Mouse (Mus musculus): ENCODE measurements around the gene Nfkbid. TPM values are rescaled to one million over a fixed set of nuclear protein-coding genes. Genes with fewer than 3 reads are reported as not detected.

Gene Nfkbid
- polyA plus RNA-seq, 1 experiment from 2014 or later: 2.0 TPM

GRCm38 (mm10) chr7:30439734-30440133 lies 18.2 kb downstream of the Nfkbid start:
- Histone ChIP-seq H3K9me3 (ENCODE audit: low read length) (no peaks in the 10 kb centered on the region), H3K4me3 (ENCODE audit: low read length) (no peak overlapping the region), H3K36me3 (ENCODE audit: insufficient read depth, low read length) (no peaks in the 10 kb centered on the region), H3K4me1 (ENCODE audit: insufficient read depth, low read length) (peaks cover 18% of the 10 kb centered on the region), H3K4me2 (replicated peaks; ENCODE audit: low read depth, low read length) (no peak overlapping the region), H3K27me3 (ENCODE audit: insufficient read depth, low read length) (peaks cover 15% of the 10 kb centered on the region), H3K9ac (replicated peaks; ENCODE audit: low read length) (no peak overlapping the region), H3K27ac (ENCODE audit: low read length) (no peak overlapping the region)
- 79% methylated on average over 13 of the region's 13 CpGs for WGBS
- ATAC-seq (ENCODE audit: low FRiP score, low TSS enrichment): no peak

GRCm38 (mm10) chr7:30440697-30441096 lies 19.2 kb downstream of the Nfkbid start:
- Histone ChIP-seq H3K36me3 (ENCODE audit: insufficient read depth, low read length) (no peaks in the 10 kb centered on the region), H3K27me3 (ENCODE audit: insufficient read depth, low read length) (peaks cover 15% of the 10 kb centered on the region), H3K27ac (ENCODE audit: low read length) (no peak overlapping the region), H3K4me2 (replicated peaks; ENCODE audit: low read depth, low read length) (no peak overlapping the region), H3K9ac (replicated peaks; ENCODE audit: low read length) (no peak overlapping the region), H3K4me3 (ENCODE audit: low read length) (no peak overlapping the region), H3K9me3 (ENCODE audit: low read length) (no peaks in the 10 kb centered on the region), H3K4me1 (ENCODE audit: insufficient read depth, low read length) (peaks cover 22% of the 10 kb centered on the region)
- ATAC-seq (ENCODE audit: low FRiP score, low TSS enrichment): no peak
- WGBS: 29% methylated on average over 3 of the region's 5 CpGs

DNA sequence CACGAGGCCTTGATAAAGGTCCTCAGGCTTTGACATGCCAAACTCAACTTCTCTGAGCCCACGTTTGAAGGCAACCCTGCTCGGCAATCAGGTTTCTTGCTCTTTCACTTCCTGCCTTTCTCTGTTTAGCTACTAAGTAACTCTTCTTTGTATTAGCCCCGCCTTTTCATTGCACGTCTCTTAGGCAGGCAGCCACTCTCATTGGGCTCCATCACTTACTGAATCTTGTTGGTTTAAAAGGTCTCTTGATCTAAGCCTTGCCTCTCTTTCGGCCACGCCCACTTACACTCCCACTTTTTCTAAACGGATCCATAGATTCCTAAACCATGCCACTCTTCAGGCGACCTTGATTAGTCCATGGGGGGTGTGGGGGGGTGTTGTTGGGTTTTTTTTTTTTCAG lies 22.2 kb downstream of the Nfkbid start:
- peaks cover 22% of the 10 kb centered on the region for H3K4me1 ChIP-seq (ENCODE audit: insufficient read depth, low read length)
- H3K36me3 ChIP-seq (ENCODE audit: insufficient read depth, low read length): no peaks in the 10 kb centered on the region
- ATAC-seq (ENCODE audit: low FRiP score, low TSS enrichment): no peak
- no peak overlapping the region for H3K9ac ChIP-seq (replicated peaks; ENCODE audit: low read length)
- peak overlapping the region; percentile 88 for H3K4me2 ChIP-seq (replicated peaks; ENCODE audit: low read depth, low read length)
- no peaks in the 10 kb centered on the region; the same call in 1 of the 2 replicates for H3K9me3 ChIP-seq (ENCODE audit: low read length)
- peak overlapping the region; percentile 66; the same call in 1 of the 2 replicates for H3K4me3 ChIP-seq (ENCODE audit: low read length)
- 22% methylated on average over 9 of the region's 9 CpGs for WGBS
- H3K27me3 ChIP-seq (ENCODE audit: insufficient read depth, low read length): peaks cover 9% of the 10 kb centered on the region; the same call in 1 of the 2 replicates
- H3K27ac ChIP-seq (ENCODE audit: low read length): no peak overlapping the region

- H3K4me2 ChIP-seq (replicated peaks; ENCODE audit: low read depth, low read length): peak overlapping the region; percentile 88
- no peaks in the 10 kb centered on the region for H3K36me3 ChIP-seq (ENCODE audit: insufficient read depth, low read length)
- peak overlapping the region; percentile 65 for H3K9ac ChIP-seq (replicated peaks; ENCODE audit: low read length)
- peaks cover 9% of the 10 kb centered on the region; the same call in 1 of the 2 replicates for H3K27me3 ChIP-seq (ENCODE audit: insufficient read depth, low read length)
- H3K27ac ChIP-seq (ENCODE audit: low read length): no peak overlapping the region
- ATAC-seq (ENCODE audit: low FRiP score, low TSS enrichment): peak; percentile 39; the same call in 1 of the 2 replicates
- H3K9me3 ChIP-seq (ENCODE audit: low read length): no peaks in the 10 kb centered on the region; the same call in 1 of the 2 replicates
- peaks cover 22% of the 10 kb centered on the region for H3K4me1 ChIP-seq (ENCODE audit: insufficient read depth, low read length)
- peak overlapping the region; percentile 66 for H3K4me3 ChIP-seq (ENCODE audit: low read length)
- WGBS: under 1% methylated on average over 37 of the region's 38 CpGs
Observed at GRCm38 (mm10) chr7:30444154-30444970, 22.8 kb downstream of the Nfkbid start.

DNA sequence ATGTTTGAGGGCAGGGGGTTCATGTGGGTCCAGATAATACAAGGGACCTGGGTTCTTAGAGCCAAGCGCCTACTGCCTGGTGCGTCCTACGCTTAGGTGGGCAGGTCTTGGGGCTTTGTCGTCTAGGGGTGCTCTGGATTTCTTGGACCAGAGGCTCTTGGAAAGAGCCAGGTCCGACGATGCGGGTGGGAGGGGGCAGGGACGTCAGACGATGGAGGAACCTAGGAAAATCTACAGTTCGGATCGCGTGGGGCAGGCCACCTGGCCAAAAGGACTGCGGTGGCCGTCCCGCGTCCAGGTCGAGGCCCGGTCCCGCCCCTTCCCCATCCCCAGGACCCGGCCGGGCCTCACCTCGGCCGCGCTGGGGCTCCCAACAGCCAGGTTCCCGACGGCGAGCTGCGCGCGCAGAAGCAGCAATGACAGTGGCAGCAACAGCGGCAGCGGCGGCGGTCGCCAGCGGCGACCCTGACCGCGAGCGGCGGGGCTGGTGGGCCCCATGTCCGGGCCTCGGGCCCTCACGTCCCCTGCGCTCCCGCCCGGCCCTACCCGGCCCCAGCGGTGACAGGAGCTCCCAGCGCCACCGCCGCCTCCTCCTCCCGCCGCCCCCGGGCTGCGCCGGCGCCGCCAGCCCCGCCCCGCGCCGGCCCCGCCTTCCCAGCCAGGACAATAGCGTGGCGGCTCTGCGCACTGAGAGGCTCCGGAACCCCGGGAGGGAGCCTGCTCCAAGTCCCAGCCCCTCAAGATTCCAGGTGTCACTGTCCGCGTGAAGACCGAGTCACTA lies 23.6 kb downstream of the Nfkbid start, which contains the start of gene Aplp1:
Aplp1 (minus strand) TSS at position 565 of the 781 bp plus-strand sequence.
- H3K4me3 ChIP-seq (ENCODE audit: low read length): peak within 1 kb of the TSS; percentile 66
- H3K9ac ChIP-seq (replicated peaks; ENCODE audit: low read length): peak within 1 kb of the TSS; percentile 65
- H3K36me3 ChIP-seq (ENCODE audit: insufficient read depth, low read length): no peaks in the 10 kb centered on the region
- H3K27ac ChIP-seq (ENCODE audit: low read length): no peak within 1 kb of the TSS
- no peaks in the 10 kb centered on the region; the same call in 1 of the 2 replicates for H3K9me3 ChIP-seq (ENCODE audit: low read length)
- peaks cover 9% of the 10 kb centered on the region; the same call in 1 of the 2 replicates for H3K27me3 ChIP-seq (ENCODE audit: insufficient read depth, low read length)
- H3K4me1 ChIP-seq (ENCODE audit: insufficient read depth, low read length): peaks cover 22% of the 10 kb centered on the region
- WGBS: under 1% methylated on average over 57 of the region's 72 CpGs
- peak; percentile 77 for ATAC-seq (ENCODE audit: low FRiP score, low TSS enrichment)
- peak within 1 kb of the TSS; percentile 88 for H3K4me2 ChIP-seq (replicated peaks; ENCODE audit: low read depth, low read length)

DNA sequence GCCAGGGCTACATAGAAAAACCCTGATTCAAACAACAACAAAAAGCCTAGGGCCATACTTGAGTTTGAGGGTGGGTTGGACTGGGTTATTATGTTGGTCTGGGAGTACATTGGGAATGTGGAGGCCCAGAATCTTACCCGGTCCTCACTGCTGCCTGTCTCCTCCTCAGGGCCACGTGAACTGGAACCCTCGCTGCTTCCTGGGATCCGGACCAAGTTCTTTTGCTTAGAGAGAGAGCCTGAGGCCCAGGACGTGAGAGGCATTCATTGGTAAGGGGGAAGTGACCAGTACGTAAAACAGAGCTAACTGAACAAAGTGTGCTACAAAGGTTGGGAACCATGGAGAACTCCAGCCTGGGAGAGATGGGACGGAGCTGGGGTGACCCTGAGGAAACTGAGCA lies 28.7 kb downstream of the Nfkbid start:
- Histone ChIP-seq H3K9me3 (ENCODE audit: low read length) (no peaks in the 10 kb centered on the region; the same call in 1 of the 2 replicates), H3K27me3 (ENCODE audit: insufficient read depth, low read length) (peaks cover 42% of the 10 kb centered on the region), H3K36me3 (ENCODE audit: insufficient read depth, low read length) (no peaks in the 10 kb centered on the region), H3K4me3 (ENCODE audit: low read length) (no peak overlapping the region), H3K4me1 (ENCODE audit: insufficient read depth, low read length) (peaks cover 13% of the 10 kb centered on the region; the same call in 1 of the 2 replicates), H3K27ac (ENCODE audit: low read length) (no peak overlapping the region), H3K4me2 (replicated peaks; ENCODE audit: low read depth, low read length) (no peak overlapping the region), H3K9ac (replicated peaks; ENCODE audit: low read length) (no peak overlapping the region)
- ATAC-seq (ENCODE audit: low FRiP score, low TSS enrichment): no peak
- 71% methylated on average over 7 of the region's 7 CpGs for WGBS

- 15% methylated on average over 25 of the region's 25 CpGs for WGBS
- Histone ChIP-seq H3K27me3 (ENCODE audit: insufficient read depth, low read length) (peaks cover 63% of the 10 kb centered on the region), H3K4me2 (replicated peaks; ENCODE audit: low read depth, low read length) (peak overlapping the region; percentile 44)
Observed at GRCm38 (mm10) chr7:30453327-30453726, 31.8 kb downstream of the Nfkbid start.

GRCm38 (mm10) chr7:30453766-30454165 lies 32.2 kb downstream of the Nfkbid start:
- peak; percentile 55; the same call in 1 of the 2 replicates for ATAC-seq (ENCODE audit: low FRiP score, low TSS enrichment)
- Histone ChIP-seq H3K9me3 (ENCODE audit: low read length) (no peaks in the 10 kb centered on the region), H3K4me2 (replicated peaks; ENCODE audit: low read depth, low read length) (peak overlapping the region; percentile 44), H3K4me1 (ENCODE audit: insufficient read depth, low read length) (peaks cover 17% of the 10 kb centered on the region; the same call in 1 of the 2 replicates), H3K9ac (replicated peaks; ENCODE audit: low read length) (no peak overlapping the region), H3K27me3 (ENCODE audit: insufficient read depth, low read length) (peaks cover 68% of the 10 kb centered on the region), H3K27ac (ENCODE audit: low read length) (no peak overlapping the region), H3K4me3 (ENCODE audit: low read length) (peak overlapping the region; percentile 24; the same call in 1 of the 2 replicates), H3K36me3 (ENCODE audit: insufficient read depth, low read length) (no peaks in the 10 kb centered on the region)
- 2% methylated on average over 25 of the region's 25 CpGs for WGBS

More at GRCm38 (mm10) chr7:30453327-30453726, 31.8 kb downstream of the Nfkbid start:
- Histone ChIP-seq H3K27ac (ENCODE audit: low read length) (no peak overlapping the region), H3K9me3 (ENCODE audit: low read length) (no peaks in the 10 kb centered on the region), H3K4me3 (ENCODE audit: low read length) (no peak overlapping the region), H3K4me1 (ENCODE audit: insufficient read depth, low read length) (peaks cover 17% of the 10 kb centered on the region; the same call in 1 of the 2 replicates), H3K9ac (replicated peaks; ENCODE audit: low read length) (no peak overlapping the region), H3K36me3 (ENCODE audit: insufficient read depth, low read length) (no peaks in the 10 kb centered on the region)
- ATAC-seq (ENCODE audit: low FRiP score, low TSS enrichment): no peak

- Histone ChIP-seq H3K36me3 (ENCODE audit: insufficient read depth, low read length) (no peaks in the 10 kb centered on the region), H3K27ac (ENCODE audit: low read length) (no peak overlapping the region), H3K9ac (replicated peaks; ENCODE audit: low read length) (no peak overlapping the region), H3K4me3 (ENCODE audit: low read length) (peak overlapping the region; percentile 24; the same call in 1 of the 2 replicates), H3K9me3 (ENCODE audit: low read length) (no peaks in the 10 kb centered on the region), H3K4me1 (ENCODE audit: insufficient read depth, low read length) (peaks cover 17% of the 10 kb centered on the region; the same call in 1 of the 2 replicates), H3K4me2 (replicated peaks; ENCODE audit: low read depth, low read length) (peak overlapping the region; percentile 44), H3K27me3 (ENCODE audit: insufficient read depth, low read length) (peaks cover 73% of the 10 kb centered on the region)
- 3% methylated on average over 6 of the region's 6 CpGs for WGBS
- no peak for ATAC-seq (ENCODE audit: low FRiP score, low TSS enrichment)
Observed at GRCm38 (mm10) chr7:30454259-30454658, 32.7 kb downstream of the Nfkbid start.

All from kidney, embryonic 16.5 days (tissue).